Comparison of ENCODE assay signal across 8 mouse cellular contexts in genomic region chr9:43284284-43284683, GRCm38 (mm10). TPM values are rescaled to one million over a fixed set of nuclear protein-coding genes. Genes with fewer than 3 reads are reported as not detected.
DNase-seq lines count a peak whose midpoint lies in the region; ATAC-seq and TF ChIP-seq lines count a peak whose summit lies in the region.

No protein-coding gene starts in this region.

- H3K9me3 ChIP-seq in hindbrain, embryonic 14.5 days (ENCODE audit: control insufficient read depth, low read length) = no peaks in the 10 kb centered on the region

- CTCF ChIA-PET in Patski (lab: Charles Lee) = interaction anchor here (0.8 to 3.8 kb wide), 12 partner anchors 12 to 141 kb away, joined by 3 to 13 read pairs (median 4); partner anchors contain the start of gene Pou2f3

- ATAC-seq in Patski = peak; percentile 61
- ATAC-seq in hindbrain, embryonic 14.5 days (ENCODE audit: low FRiP score) = peak; percentile 86

- H3K27ac ChIP-seq in hindbrain, embryonic 14.5 days = no peak overlapping the region

- POLR2A ChIA-PET in Patski (lab: Charles Lee) = interaction anchor here (0.6 kb wide), 1 partner anchor 141 kb away, joined by 5 read pairs; no protein-coding TSS in a partner anchor

- H3K36me3 ChIP-seq in hindbrain, embryonic 14.5 days (replicated peaks; ENCODE audit: control insufficient read depth, insufficient read depth) = no peaks in the 10 kb centered on the region

- no peak overlapping the region for H3K4me2 ChIP-seq in hindbrain, embryonic 14.5 days (replicated peaks)

- H3K4me1 ChIP-seq in hindbrain, embryonic 14.5 days (replicated peaks; ENCODE audit: control insufficient read depth, insufficient read depth, low read length) = peaks cover 5% of the 10 kb centered on the region; the same call in 1 of the 2 replicates

- H3K4me3 ChIP-seq in hindbrain, embryonic 14.5 days (replicated peaks; ENCODE audit: low read length) = no peak overlapping the region

- TF ChIP-seq CTCF in Patski (IDR thresholded peaks at IDR 0.05) = peak; percentile 93

- no peak overlapping the region for H3K9ac ChIP-seq in hindbrain, embryonic 14.5 days

- in situ Hi-C loops in Patski (cut with MboI; ENCODE audit: low pct_unique_long_range_greater_than_20kb) = loop anchor here (5.0 to 10.0 kb wide), 2 partner anchors 62 to 279 kb away; no protein-coding TSS in a partner anchor

- DNase-seq in Patski (ENCODE audit: low read depth, low spot score) = no peak
- peak; percentile 90 to 92 for DNase-seq in cerebellum, postnatal 14 days
- DNase-seq in frontal cortex, postnatal 25 days (ENCODE audit: low spot score in 2 of 2) = peak; percentile 59 to 75
- DNase-seq in hindbrain, embryonic 14.5 days (ENCODE audit: low spot score) = peak; percentile 92
- DNase-seq in layer of hippocampus, postnatal 36 days = peak; percentile 77 to 82
- peak; percentile 79 for DNase-seq in lung, postnatal 36 days
- DNase-seq in right cerebral cortex, adult 18-20 months = peak; percentile 80
- DNase-seq in urinary bladder, postnatal 10 days (ENCODE audit: low spot score) = peak; percentile 52

- 5% methylated on average over 6 of the region's 6 CpGs for WGBS in hindbrain, embryonic 14.5 days

- H3K27me3 ChIP-seq in Patski = no peaks in the 10 kb centered on the region
- no peaks in the 10 kb centered on the region; the same call in none of the 2 replicates for H3K27me3 ChIP-seq in hindbrain, embryonic 14.5 days (ENCODE audit: control insufficient read depth, insufficient read depth, low read length)

RNA-seq across cellular contexts. Expression of gene Trim29, which starts 26.4 kb away (rescaled TPM):
- not detected for polyA plus RNA-seq in Patski (2021)
- polyA plus RNA-seq in hindbrain, embryonic 14.5 days (2014; fragmentation: Nextera tagmentation; extraction: Ambion mirVana) = not detected in 2 replicates
- under 1 TPM; 0.37 to 0.40 TPM for total RNA-seq in layer of hippocampus, postnatal 36 days (2021)

RNA-seq across cellular contexts. Expression of gene Oaf, which starts 44.6 kb away (rescaled TPM):
- polyA plus RNA-seq in Patski (2021) = 65.6 TPM
- 7.9 and 9.6 TPM in 2 replicates for polyA plus RNA-seq in hindbrain, embryonic 14.5 days (2014; fragmentation: Nextera tagmentation; extraction: Ambion mirVana)
- total RNA-seq in layer of hippocampus, postnatal 36 days (2021) = 10 to 100 TPM; 13.1 to 17.7 TPM
